In the genomic region with DNA sequence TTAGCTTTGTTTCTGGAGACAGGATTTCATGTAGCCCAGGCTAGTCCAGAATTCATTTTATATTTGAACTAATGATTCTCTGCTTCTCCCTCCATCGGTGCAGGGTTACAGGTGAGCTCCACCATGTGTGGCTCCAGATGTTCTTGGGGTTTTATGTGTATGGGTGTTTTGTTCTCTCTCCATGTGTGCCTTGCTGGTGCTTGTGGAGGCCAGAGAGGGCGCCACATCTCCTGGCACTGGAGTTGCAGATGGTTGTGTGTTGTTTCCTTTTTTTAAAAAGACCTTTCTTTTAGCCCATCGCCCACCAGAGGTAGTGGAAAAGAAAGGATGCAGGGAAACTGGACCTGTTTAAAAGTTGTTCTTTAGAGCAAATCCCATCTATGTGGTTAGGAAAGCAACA, we compare ENCODE assay signal across 32 mouse cellular contexts. TPM values are rescaled to one million over a fixed set of nuclear protein-coding genes. Genes with fewer than 3 reads are reported as not detected.
DNase-seq lines count a peak whose midpoint lies in the region; ATAC-seq and TF ChIP-seq lines count a peak whose summit lies in the region.
"Had no signal": no experiment of that assay in that cellular context is flagged by ENCODE, and none has a peak within 500 bp of the region (broad histone marks: within the 10 kb centered on the region; RNA-seq: fewer than 3 reads in every experiment).

No protein-coding gene starts in this region.

- no peak overlapping the region for H3K4me3 ChIP-seq in forebrain, postnatal 0 days (ENCODE audit: low read depth, low read length)
- H3K4me3 ChIP-seq in forebrain, embryonic 13.5 days, result no peak overlapping the region
- H3K4me3 ChIP-seq in liver, postnatal 0 days (ENCODE audit: low read depth, low read length), result no peak overlapping the region
- no peak overlapping the region for H3K4me3 ChIP-seq in liver, embryonic 12.5 days
- H3K4me3 ChIP-seq in ES-Bruce4 (ENCODE audit: low read depth, low read length), result no peak overlapping the region
- H3K4me3 ChIP-seq: erythroblast, embryonic 14.5 days; hindbrain, embryonic 12.5 days; liver, embryonic 15.5 days; megakaryocyte, embryonic 14.5 days; myocyte; neural tube, embryonic 12.5 days had no signal

- no peaks in the 10 kb centered on the region for H3K27me3 ChIP-seq in forebrain, postnatal 0 days (ENCODE audit: insufficient read depth, low read length)
- H3K27me3 ChIP-seq in forebrain, embryonic 13.5 days, result peaks cover 4% of the 10 kb centered on the region; the same call in 1 of the 2 replicates
- peaks cover 5% of the 10 kb centered on the region; the same call in 1 of the 2 replicates for H3K27me3 ChIP-seq in liver, postnatal 0 days (ENCODE audit: insufficient read depth, low read length)
- peaks cover 27% of the 10 kb centered on the region for H3K27me3 ChIP-seq in liver, embryonic 12.5 days (replicated peaks)
- H3K27me3 ChIP-seq in ES-Bruce4 (ENCODE audit: control insufficient read depth, insufficient read depth, low read length, poor library complexity, severe bottlenecking), result no peaks in the 10 kb centered on the region
- H3K27me3 ChIP-seq: neural tube, embryonic 12.5 days had no signal

- H3K27ac ChIP-seq in forebrain, postnatal 0 days (ENCODE audit: low read depth, low read length), result no peak overlapping the region
- H3K27ac ChIP-seq in forebrain, embryonic 13.5 days, result no peak overlapping the region
- no peak overlapping the region for H3K27ac ChIP-seq in liver, postnatal 0 days (ENCODE audit: low read depth)
- H3K27ac ChIP-seq in liver, embryonic 12.5 days, result no peak overlapping the region
- no peak overlapping the region for H3K27ac ChIP-seq in ES-Bruce4 (ENCODE audit: insufficient read depth, low read length)
- H3K27ac ChIP-seq: hindbrain, embryonic 12.5 days; hindbrain, postnatal 0 days; liver, embryonic 15.5 days; neural tube, embryonic 12.5 days had no signal

- no peak overlapping the region for H3K4me2 ChIP-seq in forebrain, postnatal 0 days (ENCODE audit: low read depth)
- H3K4me2 ChIP-seq in forebrain, embryonic 13.5 days, result no peak overlapping the region
- H3K4me2 ChIP-seq in liver, postnatal 0 days (ENCODE audit: low read depth, low read length), result no peak overlapping the region
- H3K4me2 ChIP-seq in liver, embryonic 12.5 days, result no peak overlapping the region
- H3K4me2 ChIP-seq: hindbrain, embryonic 12.5 days; liver, embryonic 15.5 days; neural tube, embryonic 12.5 days had no signal

- TF ChIP-seq CTCF in forebrain, postnatal 0 days (IDR thresholded peaks at IDR 0.05; ENCODE audit: low read depth), result 0 out of 2 replicates have a peak, but pooled peaks have one; percentile 16
- TF ChIP-seq CTCF in liver, postnatal 0 days (IDR thresholded peaks at IDR 0.05; ENCODE audit: low read depth), result 0 out of 2 replicates have a peak, but pooled peaks have one; percentile 8
- peak; percentile 62 for TF ChIP-seq CTCF in ES-Bruce4 (IDR thresholded peaks at IDR 0.05; ENCODE audit: low read depth, low read length)

- no peak for DNase-seq in forebrain, postnatal 0 days
- DNase-seq in liver, postnatal 0 days, result no peak
- DNase-seq in R1 (ENCODE audit: low read depth, low spot score), result peak; percentile 53
- no peak for DNase-seq in adrenal gland, postnatal 10 days
- DNase-seq: adrenal gland, postnatal 36 days; cerebellum, adult 18-20 months; gastrocnemius, postnatal 14 days; heart, postnatal 14 days; kidney, postnatal 36 days; layer of hippocampus, postnatal 36 days; liver; lung, postnatal 4 days; midbrain, embryonic 14.5 days; right cerebral cortex, adult 18-20 months; spleen, adult 18-20 months; thymus, adult 18-20 months; thymus, postnatal 25 days had no signal

- H3K9ac ChIP-seq in forebrain, postnatal 0 days, result no peak overlapping the region
- H3K9ac ChIP-seq in forebrain, embryonic 13.5 days, result no peak overlapping the region
- H3K9ac ChIP-seq in liver, postnatal 0 days (replicated peaks), result no peak overlapping the region
- H3K9ac ChIP-seq in liver, embryonic 12.5 days, result no peak overlapping the region
- H3K9ac ChIP-seq in ES-Bruce4 (ENCODE audit: low read depth, poor library complexity, severe bottlenecking), result no peak overlapping the region
- H3K9ac ChIP-seq: hindbrain, embryonic 12.5 days; liver, embryonic 15.5 days; neural tube, embryonic 12.5 days had no signal

- no peak for ATAC-seq in forebrain, postnatal 0 days
- no peak for ATAC-seq in forebrain, embryonic 13.5 days
- no peak for ATAC-seq in liver, postnatal 0 days
- no peak for ATAC-seq in liver, embryonic 12.5 days
- ATAC-seq: CD4-positive, CD25-positive, alpha-beta regulatory T cell, adult 4 months; hindbrain, postnatal 0 days; intestine, embryonic 16.5 days; Patski had no signal

- no peaks in the 10 kb centered on the region for H3K36me3 ChIP-seq in forebrain, postnatal 0 days (ENCODE audit: insufficient read depth)
- no peaks in the 10 kb centered on the region for H3K36me3 ChIP-seq in forebrain, embryonic 13.5 days (ENCODE audit: poor library complexity, severe bottlenecking)
- H3K36me3 ChIP-seq in liver, postnatal 0 days (replicated peaks; ENCODE audit: insufficient read depth, low read length), result no peaks in the 10 kb centered on the region
- H3K36me3 ChIP-seq in liver, embryonic 12.5 days, result no peaks in the 10 kb centered on the region
- H3K36me3 ChIP-seq in ES-Bruce4 (ENCODE audit: control insufficient read depth, insufficient read depth, low read length, poor library complexity, severe bottlenecking), result no peaks in the 10 kb centered on the region
- H3K36me3 ChIP-seq: G1E; hindbrain, embryonic 12.5 days; liver, embryonic 15.5 days; neural tube, embryonic 12.5 days had no signal

- TF ChIP-seq EP300 in liver, postnatal 0 days (IDR thresholded peaks at IDR 0.05; ENCODE audit: low read depth), result no peak
- no peak for TF ChIP-seq EP300 in ES-Bruce4 (IDR thresholded peaks at IDR 0.05; ENCODE audit: insufficient read depth, low read depth, low read length)

- H3K4me1 ChIP-seq in forebrain, postnatal 0 days (ENCODE audit: insufficient read depth), result no peaks in the 10 kb centered on the region
- H3K4me1 ChIP-seq in forebrain, embryonic 13.5 days, result no peaks in the 10 kb centered on the region
- no peaks in the 10 kb centered on the region for H3K4me1 ChIP-seq in liver, postnatal 0 days (ENCODE audit: insufficient read depth)
- H3K4me1 ChIP-seq in liver, embryonic 12.5 days, result no peaks in the 10 kb centered on the region
- peaks cover 3% of the 10 kb centered on the region for H3K4me1 ChIP-seq in ES-Bruce4 (ENCODE audit: control insufficient read depth, insufficient read depth, low read length)
- H3K4me1 ChIP-seq: hindbrain, embryonic 12.5 days; liver, embryonic 15.5 days; megakaryocyte, embryonic 14.5 days; neural tube, embryonic 12.5 days had no signal

- no peaks in the 10 kb centered on the region for H3K9me3 ChIP-seq in forebrain, postnatal 0 days (ENCODE audit: low read length)
- no peaks in the 10 kb centered on the region for H3K9me3 ChIP-seq in forebrain, embryonic 13.5 days (replicated peaks)
- H3K9me3 ChIP-seq in liver, postnatal 0 days (ENCODE audit: low read length), result no peaks in the 10 kb centered on the region
- no peaks in the 10 kb centered on the region for H3K9me3 ChIP-seq in liver, embryonic 12.5 days (replicated peaks)
- H3K9me3 ChIP-seq in ES-Bruce4 (replicated peaks; ENCODE audit: control insufficient read depth, insufficient read depth, low read length, poor library complexity, severe bottlenecking), result no peaks in the 10 kb centered on the region
- H3K9me3 ChIP-seq: G1E; hindbrain, embryonic 12.5 days; liver, embryonic 15.5 days; megakaryocyte, embryonic 14.5 days; neural tube, embryonic 12.5 days had no signal

- WGBS in forebrain, postnatal 0 days, result 86% methylated on average over 3 of the region's 3 CpGs
- WGBS in forebrain, embryonic 13.5 days, result 80% methylated on average over 3 of the region's 3 CpGs
- 75% methylated on average over 3 of the region's 3 CpGs for WGBS in liver, postnatal 0 days (ENCODE audit: insufficient replicate concordance)
- WGBS in liver, embryonic 12.5 days (ENCODE audit: insufficient replicate concordance), result 50% methylated on average over 3 of the region's 3 CpGs

- TF ChIP-seq POLR2A in ES-Bruce4 (IDR thresholded peaks at IDR 0.05; ENCODE audit: insufficient read depth, low read length), result no peak

RNA-seq across cellular contexts. Expression of gene Nxph3, which starts 13.9 kb away (rescaled TPM):
- 35.7 and 45.8 TPM in 2 replicates for total RNA-seq in forebrain, postnatal 0 days (2014; rRNA removed)
- polyA plus RNA-seq in forebrain, postnatal 0 days (2015; fragmentation: Nextera tagmentation; extraction: Ambion mirVana), result 9.5 and 12.9 TPM in 2 replicates
- polyA plus RNA-seq in forebrain, embryonic 13.5 days (2015; fragmentation: Nextera tagmentation; extraction: Ambion mirVana), result 1.8 and 2.2 TPM in 2 replicates
- polyA plus RNA-seq in liver, postnatal 0 days (2015; fragmentation: Nextera tagmentation; extraction: Ambion mirVana), result not detected in 2 replicates
- polyA plus RNA-seq in liver, embryonic 12.5 days (2016; fragmentation: Nextera tagmentation; extraction: Ambion mirVana), result 0.14 and 0.24 TPM in 2 replicates
- polyA plus RNA-seq in ES-Bruce4 (2011; ENCODE audit: insufficient read depth, insufficient read length, low read depth, missing spikeins), result 0.75 and 0.85 TPM in 2 replicates
- 1 to 10 TPM; 2.3 to 2.4 TPM for total RNA-seq in adrenal gland, postnatal 10 days (2021)
- total RNA-seq: granulocyte monocyte progenitor cell, adult 5-6 weeks had no signal
- polyA plus RNA-seq: CD4-positive, CD25-positive, alpha-beta regulatory T cell, adult 4 months; erythroblast, embryonic 14.5 days; G1E had no signal

RNA-seq across cellular contexts. Expression of gene Ngfr, which starts 59.3 kb away (rescaled TPM):
- total RNA-seq in forebrain, postnatal 0 days (2014; rRNA removed), result 5.8 and 8.2 TPM in 2 replicates
- 4.5 and 6.0 TPM in 2 replicates for polyA plus RNA-seq in forebrain, postnatal 0 days (2015; fragmentation: Nextera tagmentation; extraction: Ambion mirVana)
- polyA plus RNA-seq in forebrain, embryonic 13.5 days (2015; fragmentation: Nextera tagmentation; extraction: Ambion mirVana), result 6.3 and 7.5 TPM in 2 replicates
- 1.3 and 1.7 TPM in 2 replicates for polyA plus RNA-seq in liver, postnatal 0 days (2015; fragmentation: Nextera tagmentation; extraction: Ambion mirVana)
- polyA plus RNA-seq in liver, embryonic 12.5 days (2016; fragmentation: Nextera tagmentation; extraction: Ambion mirVana), result 4.8 and 5.9 TPM in 2 replicates
- 2.0 and 2.2 TPM in 2 replicates for polyA plus RNA-seq in ES-Bruce4 (2011; ENCODE audit: insufficient read depth, insufficient read length, low read depth, missing spikeins)
- 10 to 100 TPM; 12.6 to 23.8 TPM for total RNA-seq in adrenal gland, postnatal 10 days (2021)
- total RNA-seq: granulocyte monocyte progenitor cell, adult 5-6 weeks had no signal
- polyA plus RNA-seq: CD4-positive, CD25-positive, alpha-beta regulatory T cell, adult 4 months; G1E had no signal

Comparison
In these comparisons a context has a peak if more than half of its experiments do, and no peak if none do; other contexts are left out.
1. CTCF ChIP-seq: peak in every context shown above with its lines; median percentile 62 in ES-Bruce4; 16 in forebrain, postnatal 0 days; 8 in liver, postnatal 0 days.